Mouse (Mus musculus): ENCODE data around the gene Nup160. TPM values are rescaled to one million over a fixed set of nuclear protein-coding genes. Genes with fewer than 3 reads are reported as not detected.

Nup160 gene
- polyA plus RNA-seq, 1 experiment from 2014 or later: 35.1 TPM

DNA sequence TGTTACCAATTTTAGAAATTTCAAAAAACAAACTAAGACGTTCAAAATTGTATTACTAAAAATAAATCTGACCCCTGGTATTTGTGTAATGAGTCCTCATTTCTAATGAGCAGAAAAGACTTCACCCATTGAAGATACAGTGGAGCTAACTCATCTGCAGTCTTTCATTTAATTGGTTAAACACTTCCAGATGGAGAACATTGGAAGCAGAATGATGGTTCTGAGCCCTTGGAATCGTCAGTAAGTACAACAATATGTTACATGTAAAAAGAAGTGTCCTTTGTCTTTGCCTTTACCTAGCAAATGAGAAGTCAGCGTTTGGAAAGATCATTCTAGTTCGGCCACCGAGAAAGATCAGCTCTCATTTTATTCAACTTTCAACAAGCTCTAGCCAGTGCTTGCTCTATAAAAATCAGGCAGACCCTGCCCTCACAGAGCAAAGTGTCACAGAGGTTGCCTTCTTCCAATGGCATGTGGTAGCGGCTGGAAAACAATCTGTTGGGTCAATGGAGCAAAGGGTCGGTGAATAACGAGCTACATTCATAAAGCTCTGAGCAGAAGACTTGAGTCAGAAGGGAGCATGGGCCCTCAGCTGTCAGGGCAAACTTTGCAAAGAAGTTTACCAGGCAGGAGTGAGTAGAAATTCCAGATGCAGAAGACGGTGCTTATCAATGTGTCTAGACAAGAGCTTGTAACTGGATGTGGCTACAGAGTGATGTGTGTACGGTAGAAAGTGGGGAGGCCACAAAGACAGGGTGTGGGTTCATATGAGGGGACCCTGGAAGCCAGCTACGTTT, 10.2 kb upstream of the Nup160 start:
- Histone ChIP-seq H3K4me1 (replicated peaks) (peaks cover 40% of the 10 kb centered on the region), H3K27ac (peak overlapping the region; percentile 51; the same call in 1 of the 2 replicates), H3K36me3 (no peaks in the 10 kb centered on the region), H3K9me3 (replicated peaks) (no peaks in the 10 kb centered on the region), H3K4me3 (replicated peaks) (no peak overlapping the region), H3K4me2 (peak overlapping the region; percentile 56), H3K9ac (0 out of 2 replicates have a peak overlapping the region, but pooled peaks have one; percentile 51), H3K27me3 (no peaks in the 10 kb centered on the region)
- no peak for DNase-seq
- WGBS (ENCODE audit: insufficient replicate concordance): 51% methylated on average over 11 of the region's 11 CpGs
- ATAC-seq (ENCODE audit: low read depth): peak; percentile 30; the same call in 1 of the 2 replicates

DNA sequence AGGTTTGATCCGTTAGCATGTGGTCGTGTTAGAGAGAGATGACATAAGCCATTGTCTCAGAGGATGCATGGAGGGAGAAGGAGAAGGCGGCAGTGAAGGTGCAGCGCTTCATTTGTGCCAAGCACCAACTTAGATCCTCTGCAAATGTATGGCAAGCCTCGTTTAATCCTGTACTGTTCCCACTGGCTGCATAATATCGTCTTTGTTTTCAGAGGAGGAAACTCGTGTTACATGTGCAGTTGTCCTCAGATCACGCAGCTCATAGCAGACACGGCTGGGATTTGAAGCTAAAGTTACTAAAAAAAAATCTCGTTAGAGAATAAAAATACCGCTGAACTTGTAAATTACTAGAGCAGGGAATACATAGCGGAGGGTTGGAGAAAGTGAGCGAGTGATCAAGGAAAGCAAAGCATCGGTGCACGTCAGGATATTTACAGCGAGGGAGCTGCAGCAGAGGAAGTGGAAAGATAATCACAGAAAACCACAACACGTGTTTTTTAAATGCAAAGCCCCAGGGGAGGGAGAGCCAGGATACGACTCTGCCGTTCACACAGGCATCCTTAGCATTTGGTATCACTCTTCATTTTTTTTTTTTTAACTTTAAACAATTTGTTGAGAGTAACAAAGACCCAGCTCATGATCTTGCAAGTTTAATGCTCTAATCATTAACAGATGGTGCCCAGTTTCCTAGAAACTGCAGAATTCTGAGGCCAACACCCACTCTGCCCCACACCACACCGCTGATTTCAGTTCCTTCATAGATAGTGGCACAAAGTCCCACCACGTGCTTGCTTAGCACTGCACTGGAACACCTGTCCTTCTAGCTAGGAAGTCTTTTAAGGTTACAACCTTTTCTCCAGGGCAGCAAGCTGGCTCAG, 9.4 kb upstream of the Nup160 start:
- Histone ChIP-seq H3K4me1 (replicated peaks) (peaks cover 32% of the 10 kb centered on the region), H3K9me3 (replicated peaks) (no peaks in the 10 kb centered on the region), H3K4me3 (replicated peaks) (peak overlapping the region; percentile 25), H3K36me3 (no peaks in the 10 kb centered on the region), H3K4me2 (peak overlapping the region; percentile 56), H3K27ac (peak overlapping the region; percentile 51), H3K27me3 (no peaks in the 10 kb centered on the region), H3K9ac (peak overlapping the region; percentile 51)
- peak; percentile 58 for DNase-seq
- ATAC-seq (ENCODE audit: low read depth): peak; percentile 89
- 19% methylated on average over 21 of the region's 21 CpGs for WGBS (ENCODE audit: insufficient replicate concordance)

DNA sequence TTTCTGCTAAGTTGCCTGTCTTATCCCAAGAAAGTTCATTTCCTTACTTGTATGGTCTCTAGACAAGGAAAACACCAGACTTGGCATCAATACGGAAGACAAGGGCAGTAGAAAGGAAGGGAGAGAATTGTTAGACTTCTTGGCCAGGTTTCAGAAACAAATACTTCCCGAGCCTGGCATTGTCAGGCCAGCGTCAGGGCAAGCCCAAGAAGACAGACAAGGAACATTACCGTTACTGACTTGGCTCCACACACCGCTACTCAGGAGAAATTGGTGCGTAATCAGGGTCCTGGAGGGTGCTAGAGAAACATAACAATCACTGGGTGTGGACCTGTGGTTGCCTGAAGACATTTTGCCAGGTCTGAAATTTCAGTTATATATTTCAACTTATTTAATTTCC, 6.7 kb upstream of the Nup160 start:
- DNase-seq: no peak
- Histone ChIP-seq H3K36me3 (no peaks in the 10 kb centered on the region), H3K9ac (no peak overlapping the region), H3K4me2 (no peak overlapping the region), H3K9me3 (replicated peaks) (no peaks in the 10 kb centered on the region), H3K27ac (no peak overlapping the region), H3K27me3 (no peaks in the 10 kb centered on the region), H3K4me3 (replicated peaks) (no peak overlapping the region), H3K4me1 (replicated peaks) (peaks cover 32% of the 10 kb centered on the region)
- 81% methylated on average over 6 of the region's 6 CpGs for WGBS (ENCODE audit: insufficient replicate concordance)
- ATAC-seq (ENCODE audit: low read depth): no peak

DNA sequence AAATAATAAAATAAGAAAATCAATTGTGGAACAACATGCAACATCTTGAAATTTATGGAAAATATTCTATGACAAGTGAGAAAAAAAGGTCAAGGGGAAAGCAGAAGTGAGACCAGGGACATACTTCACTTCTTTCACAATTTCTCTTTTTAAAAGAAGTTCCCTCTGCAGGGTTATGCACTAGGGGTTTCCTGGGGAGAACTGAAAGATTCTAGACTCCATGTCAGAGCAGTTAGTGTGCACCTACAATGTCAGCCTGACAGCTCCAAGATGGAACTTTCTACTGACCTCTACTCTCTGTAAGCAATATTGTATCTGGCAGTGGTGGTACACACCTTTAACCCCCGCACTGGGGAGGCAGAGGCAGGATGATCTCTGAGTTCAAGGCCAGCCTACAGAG, 3.7 kb upstream of the Nup160 start:
- Histone ChIP-seq H3K36me3 (no peaks in the 10 kb centered on the region), H3K4me2 (no peak overlapping the region), H3K4me1 (replicated peaks) (peaks cover 26% of the 10 kb centered on the region), H3K9me3 (replicated peaks) (no peaks in the 10 kb centered on the region), H3K9ac (no peak overlapping the region), H3K27me3 (no peaks in the 10 kb centered on the region), H3K4me3 (replicated peaks) (no peak overlapping the region), H3K27ac (no peak overlapping the region)
- WGBS (ENCODE audit: insufficient replicate concordance): 85% methylated on average over 1 of the region's 1 CpGs
- ATAC-seq (ENCODE audit: low read depth) (no peak), DNase-seq (no peak)

DNA sequence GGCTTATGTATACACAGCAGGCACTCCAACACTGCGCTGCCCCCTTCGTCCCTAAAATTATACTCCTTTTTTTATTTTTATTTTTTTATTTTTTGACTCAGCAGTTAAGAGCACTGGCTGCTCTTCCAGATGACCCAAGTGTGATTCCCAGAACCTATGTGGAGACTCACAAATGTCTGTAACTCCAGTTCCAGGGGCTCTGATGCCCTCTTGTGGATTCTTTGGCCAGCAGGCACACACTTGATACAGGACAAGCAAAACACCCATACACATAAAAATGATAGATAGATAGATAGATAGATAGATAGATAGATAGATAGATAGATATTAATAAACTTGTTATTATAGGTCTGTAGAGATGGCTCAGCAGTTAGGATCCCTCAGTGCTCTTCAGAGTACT, 2.5 kb upstream of the Nup160 start:
- no peak overlapping the region for H3K27ac ChIP-seq
- DNase-seq: no peak
- no peak overlapping the region for H3K4me3 ChIP-seq (replicated peaks)
- peaks cover 20% of the 10 kb centered on the region for H3K4me1 ChIP-seq (replicated peaks)
- ATAC-seq (ENCODE audit: low read depth): no peak
- H3K9me3 ChIP-seq (replicated peaks): no peaks in the 10 kb centered on the region
- H3K4me2 ChIP-seq: no peak overlapping the region
- H3K36me3 ChIP-seq: no peaks in the 10 kb centered on the region
- H3K9ac ChIP-seq: no peak overlapping the region
- 93% methylated on average over 2 of the region's 2 CpGs for WGBS (ENCODE audit: insufficient replicate concordance)
- no peaks in the 10 kb centered on the region for H3K27me3 ChIP-seq

DNA sequence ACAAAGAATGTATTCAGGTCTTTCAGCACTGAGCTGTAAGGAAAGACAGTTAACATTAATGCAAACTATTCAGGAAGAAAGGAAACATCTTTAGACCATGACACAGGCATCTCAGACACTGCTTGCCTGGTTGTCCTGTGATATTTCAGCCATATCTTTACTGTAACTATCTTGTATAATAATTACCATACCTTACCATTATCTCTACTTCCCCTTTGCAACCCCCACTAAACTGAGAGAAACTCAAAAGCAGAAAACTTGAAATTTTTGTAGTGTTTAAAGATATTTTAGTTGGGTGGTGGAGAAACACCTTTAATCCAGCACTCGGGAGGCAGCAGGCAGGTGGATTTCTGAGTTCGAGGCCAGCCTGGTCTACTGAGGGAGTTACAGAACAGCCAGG, 1.5 kb upstream of the Nup160 start:
- DNase-seq: no peak
- Histone ChIP-seq H3K36me3 (peaks cover 3% of the 10 kb centered on the region), H3K4me3 (replicated peaks) (no peak overlapping the region), H3K9me3 (replicated peaks) (no peaks in the 10 kb centered on the region), H3K27ac (no peak overlapping the region), H3K27me3 (no peaks in the 10 kb centered on the region), H3K4me2 (no peak overlapping the region), H3K4me1 (replicated peaks) (peaks cover 26% of the 10 kb centered on the region), H3K9ac (no peak overlapping the region)
- WGBS (ENCODE audit: insufficient replicate concordance): 69% methylated on average over 2 of the region's 2 CpGs
- no peak for ATAC-seq (ENCODE audit: low read depth)

DNA sequence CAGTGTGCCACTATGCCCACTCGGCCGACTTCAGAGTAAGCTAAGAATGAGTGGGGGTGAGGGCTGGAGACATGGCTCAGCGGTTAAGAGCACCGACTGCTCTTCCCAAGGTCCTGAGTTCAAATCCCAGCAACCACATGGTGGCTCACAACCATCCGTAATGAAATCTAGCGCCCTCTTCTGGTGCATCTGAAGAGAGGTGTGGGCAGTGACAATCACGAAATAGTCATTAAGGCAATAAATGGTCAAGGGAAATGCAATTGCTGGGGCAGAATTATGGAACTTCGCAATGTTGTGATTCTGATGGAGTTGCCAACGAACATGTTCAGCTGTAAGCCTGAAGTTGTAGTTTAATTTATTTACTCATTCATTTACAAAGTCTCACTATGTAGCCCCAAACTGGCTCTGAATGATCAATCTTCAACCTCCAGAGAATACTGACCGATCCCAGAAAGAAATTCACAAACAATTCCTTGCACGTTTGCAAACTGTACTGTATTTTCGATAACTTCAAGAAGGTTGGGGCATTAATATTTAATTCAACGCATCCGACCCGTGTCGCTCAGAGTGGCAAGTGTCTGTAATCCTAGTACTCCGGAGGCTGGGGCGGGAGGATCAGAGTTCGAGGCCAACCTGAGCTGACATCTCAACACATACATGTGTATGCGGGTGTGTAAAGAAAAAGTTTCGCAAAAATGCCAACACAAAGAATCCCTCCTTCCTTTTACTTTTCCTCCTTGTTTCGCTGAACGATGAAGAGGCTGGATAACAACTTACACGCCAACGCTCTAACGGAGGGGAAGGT, 1.4 kb downstream of the Nup160 start:
- Histone ChIP-seq H3K4me1 (replicated peaks) (peaks cover 34% of the 10 kb centered on the region), H3K27ac (peak overlapping the region; percentile 99), H3K4me2 (peak overlapping the region; percentile 77), H3K9ac (peak overlapping the region; percentile 86), H3K9me3 (replicated peaks) (no peaks in the 10 kb centered on the region), H3K4me3 (replicated peaks) (peak overlapping the region; percentile 75), H3K27me3 (no peaks in the 10 kb centered on the region), H3K36me3 (peaks cover 27% of the 10 kb centered on the region)
- ATAC-seq (ENCODE audit: low read depth) (peak; percentile 43), DNase-seq (peak; percentile 20)
- WGBS (ENCODE audit: insufficient replicate concordance): 31% methylated on average over 26 of the region's 26 CpGs

DNA sequence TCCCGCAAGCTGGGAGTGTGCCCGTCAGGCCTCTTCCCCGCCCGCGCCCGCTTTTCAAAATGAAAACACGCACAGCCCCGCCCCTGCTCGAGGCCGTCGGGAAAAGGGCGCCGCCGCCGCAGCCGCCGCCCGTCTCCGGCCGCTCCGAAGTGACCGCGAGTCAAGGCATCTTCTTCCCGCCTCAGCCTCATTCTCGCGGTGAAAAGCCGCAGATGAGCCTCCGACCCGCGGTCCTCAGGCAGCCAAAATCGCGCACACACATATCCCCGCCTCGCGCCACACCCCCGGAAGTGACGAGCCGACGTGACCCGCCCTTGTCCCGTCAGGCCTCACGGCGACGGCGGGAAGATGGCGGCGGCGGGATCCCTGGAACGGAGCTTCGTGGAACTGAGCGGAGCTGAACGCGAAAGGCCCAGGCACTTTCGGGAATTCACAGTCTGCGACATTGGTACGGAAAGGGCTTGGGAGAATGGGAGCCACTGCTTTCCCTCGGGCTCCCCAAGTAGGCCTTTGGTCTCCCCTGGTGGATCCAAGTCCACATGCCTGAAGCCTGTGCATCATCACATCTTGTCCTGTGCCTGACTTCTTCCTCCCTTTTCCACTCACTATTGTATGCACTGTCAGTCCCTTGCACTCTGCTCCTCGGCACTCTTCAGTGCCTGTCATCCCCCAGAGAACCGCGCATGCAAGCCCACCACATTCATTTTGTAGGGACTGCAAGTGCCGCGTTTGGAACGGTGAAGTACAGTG, 2.2 kb downstream of the Nup160 start:
- H3K36me3 ChIP-seq: peaks cover 33% of the 10 kb centered on the region
- H3K9me3 ChIP-seq (replicated peaks): no peaks in the 10 kb centered on the region
- WGBS (ENCODE audit: insufficient replicate concordance): under 1% methylated on average over 63 of the region's 63 CpGs
- H3K4me1 ChIP-seq (replicated peaks): peaks cover 34% of the 10 kb centered on the region
- peak overlapping the region; percentile 99 for H3K27ac ChIP-seq
- H3K9ac ChIP-seq: peak overlapping the region; percentile 86
- DNase-seq (peak; percentile 92), ATAC-seq (ENCODE audit: low read depth) (peak; percentile 96)
- H3K4me3 ChIP-seq (replicated peaks): peak overlapping the region; percentile 75
- H3K4me2 ChIP-seq: peak overlapping the region; percentile 77
- H3K27me3 ChIP-seq: no peaks in the 10 kb centered on the region

DNA sequence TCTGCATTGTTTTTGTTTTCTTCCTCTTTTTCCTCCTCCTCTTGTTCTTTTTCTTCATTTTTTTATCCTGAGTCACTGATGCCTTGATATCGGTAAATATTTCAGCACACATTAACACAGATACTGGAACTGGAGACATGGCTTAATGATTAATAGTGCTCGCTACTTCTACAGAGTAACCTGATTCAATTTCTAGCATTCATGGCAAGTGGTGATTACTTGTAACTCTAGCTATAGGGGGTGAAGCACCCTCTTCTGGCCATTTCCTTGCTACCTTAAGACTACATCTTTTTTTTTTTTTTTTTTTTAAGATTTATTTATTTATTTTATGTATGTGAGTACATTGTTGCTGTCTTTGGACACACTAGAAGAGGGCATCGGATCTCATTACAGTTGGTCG, 23.9 kb downstream of the Nup160 start:
- ATAC-seq (ENCODE audit: low read depth) (no peak), DNase-seq (no peak)
- H3K27me3 ChIP-seq: no peaks in the 10 kb centered on the region
- no peak overlapping the region for H3K4me3 ChIP-seq (replicated peaks)
- peaks cover 98% of the 10 kb centered on the region for H3K36me3 ChIP-seq
- no peak overlapping the region for H3K4me2 ChIP-seq
- no peak overlapping the region for H3K9ac ChIP-seq
- H3K27ac ChIP-seq: no peak overlapping the region
- no peaks in the 10 kb centered on the region for H3K9me3 ChIP-seq (replicated peaks)
- no peaks in the 10 kb centered on the region for H3K4me1 ChIP-seq (replicated peaks)
- 90% methylated on average over 4 of the region's 4 CpGs for WGBS (ENCODE audit: insufficient replicate concordance)

DNA sequence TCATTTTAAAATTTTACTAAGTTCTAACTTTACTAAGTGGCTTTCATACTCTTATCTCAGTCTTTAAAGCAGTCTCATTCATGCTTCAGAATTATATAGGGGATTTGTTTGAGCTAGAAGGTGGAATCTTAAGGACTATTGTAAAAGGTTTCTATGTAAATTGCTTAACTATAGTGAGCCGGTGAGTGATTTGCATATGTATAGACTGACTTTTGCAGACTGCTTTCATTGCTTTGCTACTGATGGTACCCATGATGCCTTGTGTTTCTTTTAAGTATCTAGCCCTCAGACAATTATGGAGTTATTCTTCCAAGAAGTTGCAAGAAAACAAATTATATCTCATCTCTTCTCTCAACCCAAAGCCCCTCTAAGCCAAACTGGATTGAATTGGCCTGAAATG, 31.5 kb downstream of the Nup160 start:
- Histone ChIP-seq H3K36me3 (peaks cover 96% of the 10 kb centered on the region), H3K27ac (no peak overlapping the region), H3K4me1 (replicated peaks) (0 out of 2 replicates have a peak, but pooled peaks cover under 1% of the 10 kb centered on the region), H3K4me2 (no peak overlapping the region), H3K4me3 (replicated peaks) (no peak overlapping the region), H3K9ac (no peak overlapping the region), H3K9me3 (replicated peaks) (no peaks in the 10 kb centered on the region), H3K27me3 (no peaks in the 10 kb centered on the region)
- ATAC-seq (ENCODE audit: low read depth) (no peak), DNase-seq (no peak)
- WGBS (ENCODE audit: insufficient replicate concordance): 92% methylated on average over 1 of the region's 1 CpGs
